Mouse (Mus musculus) liver, embryonic 14.5 days (tissue): Measurements from ENCODE around the gene Klc1.

Source experiments
- CTCF ChIP-seq: IDR thresholded peaks from 2 replicates; pipeline ENCODE4 v1.5.1; 2016; ENCODE audit warnings: antibody characterized with exemption, low read depth, control low read depth
- EP300 ChIP-seq: IDR thresholded peaks from 2 replicates; pipeline ENCODE4 v1.6.1; 2016; ENCODE audit warnings: antibody characterized with exemption, low read depth

GRCm38 (mm10) chr12:111777919-111778318, 19.3 kb downstream of the Klc1 start:
- TF ChIP-seq EP300 (no peak), CTCF (no peak)
